Mouse (Mus musculus) C3H10T1/2 (cell line): ENCODE measurements around the gene Rtp4. TPM values are rescaled to one million over a fixed set of nuclear protein-coding genes. Genes with fewer than 3 reads are reported as not detected.

Experiments used
- polyA plus RNA-seq, 2 experiments: library from polyadenylated mRNA; unstranded; fragments of >200 nt; fragmentation: generic; extraction: Trizol; gene quantifications; one replicate each; pipeline ENCODE4 v1.2.1; 2012; ENCODE audit warnings: missing spikeins in 2 of 2

The Rtp4 gene
- polyA plus RNA-seq, result 1 to 10 TPM in 1 of 2 experiments, under 1 TPM in 1; 0.50 to 8.3 TPM

DNA sequence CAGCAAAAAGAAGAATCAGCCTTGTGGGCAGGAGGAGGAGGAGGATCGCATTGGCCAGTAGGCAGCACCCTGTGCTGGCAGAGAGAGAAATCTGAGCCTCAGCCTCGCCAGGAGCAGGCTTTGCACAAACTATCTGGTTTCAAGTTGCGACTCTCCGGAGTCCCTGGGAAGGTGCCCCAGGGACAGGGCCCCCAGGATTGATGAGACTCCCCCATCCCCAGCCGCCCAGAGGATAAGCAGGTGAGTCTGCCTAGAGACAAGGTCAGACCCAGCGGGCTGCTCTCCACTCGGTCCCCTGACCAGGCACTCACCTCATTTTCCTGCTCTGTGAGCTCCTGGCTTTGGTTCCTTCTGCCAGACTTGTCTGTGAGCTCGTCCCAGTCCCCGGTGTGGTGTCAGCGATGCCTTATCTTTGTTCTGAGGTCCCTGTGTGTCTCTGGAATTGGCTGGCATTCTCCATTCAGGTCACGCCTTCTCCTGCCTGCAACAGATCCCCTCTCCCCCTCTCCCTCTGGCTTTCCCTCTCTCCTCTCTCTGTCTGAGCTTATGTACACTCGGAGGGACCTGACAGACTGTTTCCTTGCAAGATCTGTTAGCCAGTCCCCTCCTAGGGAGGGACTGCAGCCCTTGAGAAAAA lies at the start of gene Rtp4, which contains the start of gene Masp1:
Gene Rtp4 (plus strand): TSS at position 57 of the 637 bp plus-strand sequence.
Gene Masp1 (minus strand): TSS at position 581 of the 637 bp plus-strand sequence.

Other genes with a start within 250 kb of the Rtp4 start
- gene Rtp1, start 91.2 kb upstream of the Rtp4 start, polyA plus RNA-seq, result not detected
- 10 to 100 TPM in 1 of 2 experiments, 1 to 10 TPM in 1; 7.3 to 39.0 TPM for gene Masp1, start 524 bp downstream of the Rtp4 start, polyA plus RNA-seq